Mouse (Mus musculus) limb, embryonic 15.5 days (tissue): ENCODE measurements around the gene Mdh1. TPM values are rescaled to one million over a fixed set of nuclear protein-coding genes. Genes with fewer than 3 reads are reported as not detected.

Source experiments
- ATAC-seq: fragments of 200-750 bp; cut with Nextera tagmentation; 2 replicates; pipeline ENCODE4 v1.8.0; 2017; ENCODE audit warnings: low read depth, moderate TSS enrichment; ENCODE audit not compliant: insufficient number of reproducible peaks, low FRiP score, low TSS enrichment
- H3K27ac ChIP-seq: fragments of 300-500 bp; sonication (generic); 2 replicates; pipeline ENCODE4 v1.5.1; 2015; ENCODE audit warnings: moderate library complexity, mild to moderate bottlenecking, inconsistent platforms
- H3K27me3 ChIP-seq: fragments of 300-500 bp; sonication (generic); 2 replicates; pipeline ENCODE4 v1.6.1; 2015; ENCODE audit warnings: inconsistent platforms
- H3K36me3 ChIP-seq: fragments of 300-500 bp; sonication (generic); 2 replicates; pipeline ENCODE4 v1.6.1; 2015; ENCODE audit warnings: inconsistent platforms
- H3K4me1 ChIP-seq: fragments of 300-500 bp; sonication (generic); 2 replicates; pipeline ENCODE4 v1.6.1; 2015; ENCODE audit warnings: inconsistent platforms
- H3K4me2 ChIP-seq: fragments of 300-500 bp; sonication (generic); 2 replicates; pipeline ENCODE4 v1.6.1; 2015; ENCODE audit warnings: mild to moderate bottlenecking, inconsistent platforms
- H3K4me3 ChIP-seq: fragments of 300-500 bp; sonication (generic); 2 replicates; pipeline ENCODE4 v1.5.1; 2015; ENCODE audit warnings: mild to moderate bottlenecking, inconsistent platforms
- H3K9ac ChIP-seq: fragments of 300-500 bp; sonication (generic); 2 replicates; pipeline ENCODE4 v1.6.1; 2015; ENCODE audit warnings: inconsistent platforms
- H3K9me3 ChIP-seq: fragments of 300-500 bp; sonication (generic); 2 replicates; pipeline ENCODE4 v1.6.1; 2016; ENCODE audit warnings: inconsistent platforms
- WGBS: fragments of 180-500 bp; shearing (Covaris S2); methylation state at CpG from one replicate; pipeline ENCODE4 v1.1.7; 2015; 5-methylcytosine and 5-hydroxymethylcytosine counted together
- polyA plus RNA-seq: library from polyadenylated mRNA; unstranded; fragments of >200 nt; fragmentation: Nextera tagmentation; extraction: Ambion mirVana; gene quantifications from 2 replicates; pipeline ENCODE4 v1.2.1, GENCODE M21; 2015

The Mdh1 gene
- polyA plus RNA-seq: 375 and 398 TPM in 2 replicates

DNA sequence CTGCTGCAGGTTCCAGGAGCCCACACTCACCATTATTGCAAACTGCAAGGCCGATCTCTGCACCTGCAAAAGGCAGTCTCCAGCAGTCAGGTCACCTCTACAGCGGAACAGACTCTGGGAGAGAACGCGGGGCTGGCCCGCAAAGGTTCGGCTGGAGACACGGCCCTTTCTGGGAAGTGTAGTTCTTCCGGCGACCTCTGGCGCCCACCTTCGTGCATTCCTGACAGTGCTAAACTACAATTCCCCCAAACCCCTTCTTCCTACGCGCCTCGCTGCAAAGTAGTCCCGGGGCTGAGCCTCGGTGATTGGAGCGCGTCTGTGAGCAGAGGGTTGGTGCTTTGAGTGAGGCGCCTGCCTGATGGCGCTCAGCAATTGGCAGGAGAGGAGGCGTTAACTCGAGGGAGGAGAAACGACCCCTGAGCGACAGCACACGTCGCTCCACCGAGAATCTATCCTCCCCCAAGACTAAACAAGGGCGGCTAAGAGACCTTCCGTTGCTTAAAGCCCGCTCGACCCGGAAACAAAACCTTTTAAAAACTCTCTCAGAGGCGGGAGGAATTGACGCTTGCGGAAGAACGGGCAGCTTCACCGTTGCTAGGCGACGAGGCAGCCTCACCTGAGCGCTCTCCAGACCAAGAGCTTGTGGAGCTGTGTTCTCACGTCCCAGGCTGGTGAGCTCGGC lies at the start of gene Mdh1, which contains the start of gene Wdpcp:
TSS of gene Mdh1 (minus strand) at position 668 of the 682 bp plus-strand sequence.
TSS of gene Wdpcp (plus strand) at position 536 of the 682 bp plus-strand sequence.
- Histone ChIP-seq H3K4me1 (peaks cover 21% of the 10 kb centered on the region), H3K9ac (peak within 1 kb of the TSS; percentile 49), H3K4me2 (peak within 1 kb of the TSS; percentile 49), H3K4me3 (peak within 1 kb of the TSS; percentile 87), H3K36me3 (no peaks in the 10 kb centered on the region), H3K9me3 (no peaks in the 10 kb centered on the region), H3K27ac (peak within 1 kb of the TSS; percentile 84), H3K27me3 (no peaks in the 10 kb centered on the region)
- under 1% methylated on average over 42 of the region's 42 CpGs for WGBS
- ATAC-seq: peak; percentile 100

DNA sequence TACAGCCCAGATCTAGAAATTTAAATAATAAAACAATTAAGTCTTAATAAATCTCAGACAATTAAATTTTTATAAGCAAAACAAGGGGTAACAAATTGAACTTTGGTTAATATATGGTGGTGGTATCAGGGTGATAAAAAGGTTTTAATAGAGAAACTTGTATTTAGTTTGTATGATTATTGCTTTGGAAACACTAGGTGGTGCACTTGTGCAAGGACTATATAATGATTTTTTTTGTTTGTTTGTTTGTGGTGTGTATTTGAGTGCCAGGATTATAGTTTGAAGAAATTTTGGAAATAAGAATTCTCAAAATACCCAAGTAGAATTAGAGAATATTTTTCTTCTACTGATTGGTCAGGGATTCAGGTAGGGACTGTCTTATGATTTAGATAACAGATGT lies 43.7 kb upstream of the Mdh1 start:
- H3K9ac ChIP-seq: no peak overlapping the region
- H3K4me3 ChIP-seq: no peak overlapping the region
- no peaks in the 10 kb centered on the region for H3K4me1 ChIP-seq
- no peak overlapping the region for H3K4me2 ChIP-seq
- no peak overlapping the region for H3K27ac ChIP-seq
- no peak for ATAC-seq
- H3K9me3 ChIP-seq: no peaks in the 10 kb centered on the region
- H3K27me3 ChIP-seq: no peaks in the 10 kb centered on the region
- no peaks in the 10 kb centered on the region for H3K36me3 ChIP-seq

DNA sequence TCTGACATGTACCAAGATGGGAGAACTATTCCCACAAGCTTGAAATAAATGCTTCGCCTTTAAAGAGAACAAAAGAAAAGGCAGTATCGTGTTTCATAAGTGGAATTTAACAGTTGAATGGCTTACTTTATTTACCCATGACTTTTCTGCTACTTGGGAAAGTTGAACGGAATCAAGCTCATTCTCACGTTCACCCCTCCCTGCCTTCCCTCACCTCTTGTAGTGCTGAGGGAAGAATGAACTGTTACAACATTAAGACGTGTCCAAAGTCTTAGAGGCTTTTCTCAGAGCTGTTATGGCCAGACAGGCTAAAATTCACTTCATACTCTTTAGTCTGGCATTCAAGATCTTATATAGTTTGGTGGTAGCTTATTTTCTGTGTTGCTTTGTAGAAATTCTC lies 30.3 kb upstream of the Mdh1 start:
- no peaks in the 10 kb centered on the region for H3K9me3 ChIP-seq
- no peaks in the 10 kb centered on the region for H3K4me1 ChIP-seq
- H3K4me2 ChIP-seq: no peak overlapping the region
- no peak for ATAC-seq
- H3K27me3 ChIP-seq: no peaks in the 10 kb centered on the region
- H3K4me3 ChIP-seq: no peak overlapping the region
- whole genome bisulfite sequencing: 32% methylated on average over 5 of the region's 5 CpGs
- H3K36me3 ChIP-seq: no peaks in the 10 kb centered on the region
- no peak overlapping the region for H3K27ac ChIP-seq
- no peak overlapping the region for H3K9ac ChIP-seq

DNA sequence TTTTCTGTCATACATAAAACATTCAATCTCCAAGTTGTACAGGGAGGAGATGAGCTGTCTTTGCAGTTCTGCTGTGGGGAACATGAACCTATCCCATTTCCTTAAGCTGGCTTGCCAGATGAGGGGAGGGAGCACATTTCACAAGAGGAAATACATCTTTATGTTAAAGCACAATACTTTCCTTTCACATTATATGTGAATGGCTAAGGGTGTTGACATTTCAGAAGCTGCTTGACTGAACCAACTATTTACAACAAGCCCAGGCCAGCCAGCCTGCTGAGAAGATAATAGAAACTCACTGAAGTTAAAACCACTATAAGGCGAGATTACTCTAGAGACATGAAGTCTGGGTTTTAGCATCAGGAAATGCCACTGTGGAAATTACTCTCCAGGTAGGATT lies 11.1 kb upstream of the Mdh1 start:
- ATAC-seq: no peak
- Histone ChIP-seq H3K4me2 (no peak overlapping the region), H3K9me3 (no peaks in the 10 kb centered on the region), H3K4me3 (no peak overlapping the region), H3K4me1 (no peaks in the 10 kb centered on the region), H3K27ac (no peak overlapping the region), H3K27me3 (no peaks in the 10 kb centered on the region), H3K9ac (no peak overlapping the region), H3K36me3 (no peaks in the 10 kb centered on the region)
- 25% methylated on average over 1 of the region's 1 CpGs for WGBS

DNA sequence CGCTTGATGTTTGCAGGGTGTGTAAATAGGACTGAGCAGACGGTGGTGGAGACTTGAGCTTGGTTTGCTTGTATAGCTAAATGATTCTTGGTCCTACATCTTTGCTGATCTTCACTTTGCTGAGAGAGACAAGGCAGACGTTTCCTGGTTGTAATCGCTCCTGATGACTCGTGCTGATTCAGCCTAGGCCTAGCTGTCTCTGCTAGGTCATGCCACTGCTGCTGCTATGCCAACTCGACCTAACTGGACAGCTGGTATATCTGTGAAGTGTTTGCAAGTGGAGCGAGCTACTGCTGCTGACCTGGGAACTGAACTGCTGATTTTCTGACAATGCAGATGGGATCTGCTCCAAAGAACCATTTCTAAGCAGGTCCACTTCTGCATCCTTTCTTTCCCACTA lies 9.3 kb upstream of the Mdh1 start:
- 68% methylated on average over 7 of the region's 7 CpGs for WGBS

DNA sequence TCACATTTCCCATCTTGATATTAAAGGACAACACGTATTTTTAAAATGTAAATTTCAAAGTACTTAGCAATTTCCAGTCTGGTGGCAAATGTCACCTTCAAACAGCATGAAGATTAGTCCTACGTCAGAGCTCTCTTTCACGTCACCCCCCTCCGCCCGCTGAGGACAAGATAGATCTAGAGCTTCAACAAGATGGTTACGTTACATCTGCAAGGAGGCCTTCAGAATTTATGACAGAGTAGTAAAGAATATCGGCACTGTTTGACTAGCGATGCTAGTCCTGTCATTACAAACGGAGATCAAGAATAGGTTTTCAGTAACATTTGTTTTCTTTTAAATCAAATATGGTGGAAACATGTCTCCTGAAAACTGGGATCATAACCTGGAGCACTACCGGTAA lies 1.2 kb downstream of the Mdh1 start:
- H3K27me3 ChIP-seq: no peaks in the 10 kb centered on the region
- WGBS: 6% methylated on average over 10 of the region's 10 CpGs
- H3K4me1 ChIP-seq: peaks cover 21% of the 10 kb centered on the region
- H3K4me2 ChIP-seq: peak overlapping the region; percentile 49
- H3K36me3 ChIP-seq: peaks cover 4% of the 10 kb centered on the region; the same call in 1 of the 2 replicates
- H3K4me3 ChIP-seq: peak overlapping the region; percentile 87
- H3K9me3 ChIP-seq: no peaks in the 10 kb centered on the region
- H3K9ac ChIP-seq: peak overlapping the region; percentile 49; the same call in 1 of the 2 replicates
- peak overlapping the region; percentile 84; the same call in 1 of the 2 replicates for H3K27ac ChIP-seq
- ATAC-seq: no peak

More for the DNA sequence above, 9.3 kb upstream of the Mdh1 start:
- no peaks in the 10 kb centered on the region for H3K9me3 ChIP-seq
- no peak overlapping the region for H3K27ac ChIP-seq
- no peak overlapping the region for H3K4me2 ChIP-seq
- no peaks in the 10 kb centered on the region for H3K27me3 ChIP-seq
- H3K36me3 ChIP-seq: no peaks in the 10 kb centered on the region
- ATAC-seq: no peak
- H3K4me3 ChIP-seq: no peak overlapping the region
- H3K9ac ChIP-seq: no peak overlapping the region
- H3K4me1 ChIP-seq: no peaks in the 10 kb centered on the region

DNA sequence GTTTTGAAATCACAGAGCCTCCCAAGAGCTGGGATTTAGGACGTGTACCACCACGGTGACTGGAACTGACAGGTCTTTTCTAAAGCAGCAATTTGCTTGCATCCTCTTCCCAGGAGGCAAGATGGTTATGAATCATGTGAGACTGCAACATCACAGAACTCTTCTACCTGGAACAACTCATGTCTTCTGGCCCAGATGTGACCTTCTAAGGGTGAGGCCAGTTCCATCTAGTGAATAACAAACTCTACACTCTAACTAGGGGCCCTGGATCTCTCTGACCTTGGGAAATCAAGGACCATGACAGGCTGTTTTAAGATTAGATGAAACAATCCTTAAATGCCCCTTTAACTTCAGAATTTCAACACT lies 2.1 kb downstream of the Mdh1 start:
- Histone ChIP-seq H3K4me3 (no peak overlapping the region), H3K27ac (no peak overlapping the region), H3K9ac (no peak overlapping the region), H3K9me3 (no peaks in the 10 kb centered on the region), H3K4me2 (no peak overlapping the region), H3K36me3 (peaks cover 11% of the 10 kb centered on the region), H3K27me3 (no peaks in the 10 kb centered on the region), H3K4me1 (peaks cover 21% of the 10 kb centered on the region)
- WGBS: 65% methylated on average over 2 of the region's 2 CpGs
- ATAC-seq: no peak

DNA sequence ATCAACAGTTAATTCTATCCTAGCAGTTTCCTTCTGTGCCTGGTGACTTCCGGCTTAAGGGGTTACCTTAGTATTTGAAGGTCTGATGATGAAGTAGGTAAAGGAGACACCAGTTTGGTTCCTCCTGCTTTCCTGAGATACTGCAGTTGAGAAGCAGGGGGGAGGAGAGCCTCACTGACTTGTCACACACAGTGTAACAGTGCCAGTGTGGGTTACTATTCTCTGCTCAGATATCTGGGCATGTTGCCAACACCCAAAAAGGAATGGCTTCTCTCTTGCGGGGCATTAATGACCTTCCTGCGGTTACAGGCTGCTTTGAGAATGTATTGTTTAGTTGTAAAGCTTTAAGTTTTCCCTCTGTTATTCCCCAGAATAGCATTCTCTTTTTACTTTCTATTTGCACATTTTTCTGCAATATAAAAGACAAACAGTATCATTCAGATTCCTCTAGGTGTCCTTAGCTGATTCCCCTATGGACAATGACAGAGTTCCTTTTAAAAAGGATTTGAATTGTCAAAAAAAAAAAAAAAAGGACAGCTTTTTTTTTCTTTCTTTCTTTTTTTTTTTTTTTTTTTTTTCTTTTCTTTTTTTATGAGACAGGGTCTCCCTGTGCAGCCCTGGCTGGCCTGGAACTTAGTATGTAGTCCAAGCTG lies 2.6 kb downstream of the Mdh1 start:
- 30% methylated on average over 3 of the region's 3 CpGs for whole genome bisulfite sequencing

DNA sequence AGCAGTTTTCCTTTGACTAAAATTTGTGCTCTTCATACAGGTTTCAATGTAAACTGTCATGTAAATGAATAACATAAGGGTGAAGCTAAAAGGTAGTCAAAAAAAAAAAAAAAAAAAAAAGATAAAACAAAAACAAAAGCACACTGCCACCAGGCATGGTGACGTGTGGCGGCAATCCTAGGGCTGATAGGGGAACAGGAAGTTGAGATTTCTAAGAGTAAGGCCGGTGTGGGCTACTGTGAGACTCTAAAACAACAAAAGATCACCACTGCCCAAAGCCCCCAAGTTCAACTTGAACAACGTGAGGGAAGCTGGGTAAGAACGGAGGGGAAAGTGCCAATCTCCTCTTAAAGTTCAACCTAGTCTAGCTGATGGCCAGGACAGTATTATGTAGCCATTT lies 3.2 kb downstream of the Mdh1 start:
- Histone ChIP-seq H3K27ac (no peak overlapping the region), H3K4me3 (no peak overlapping the region), H3K36me3 (peaks cover 16% of the 10 kb centered on the region), H3K9me3 (no peaks in the 10 kb centered on the region), H3K4me2 (no peak overlapping the region), H3K9ac (no peak overlapping the region), H3K4me1 (peaks cover 21% of the 10 kb centered on the region), H3K27me3 (no peaks in the 10 kb centered on the region)
- no peak for ATAC-seq
- 73% methylated on average over 5 of the region's 5 CpGs for WGBS

More for the DNA sequence above, 2.6 kb downstream of the Mdh1 start:
- H3K9ac ChIP-seq: no peak overlapping the region
- ATAC-seq: no peak
- H3K27ac ChIP-seq: no peak overlapping the region
- H3K4me2 ChIP-seq: no peak overlapping the region
- peaks cover 15% of the 10 kb centered on the region for H3K36me3 ChIP-seq
- peaks cover 21% of the 10 kb centered on the region for H3K4me1 ChIP-seq
- no peaks in the 10 kb centered on the region for H3K9me3 ChIP-seq
- H3K4me3 ChIP-seq: no peak overlapping the region
- H3K27me3 ChIP-seq: no peaks in the 10 kb centered on the region

DNA sequence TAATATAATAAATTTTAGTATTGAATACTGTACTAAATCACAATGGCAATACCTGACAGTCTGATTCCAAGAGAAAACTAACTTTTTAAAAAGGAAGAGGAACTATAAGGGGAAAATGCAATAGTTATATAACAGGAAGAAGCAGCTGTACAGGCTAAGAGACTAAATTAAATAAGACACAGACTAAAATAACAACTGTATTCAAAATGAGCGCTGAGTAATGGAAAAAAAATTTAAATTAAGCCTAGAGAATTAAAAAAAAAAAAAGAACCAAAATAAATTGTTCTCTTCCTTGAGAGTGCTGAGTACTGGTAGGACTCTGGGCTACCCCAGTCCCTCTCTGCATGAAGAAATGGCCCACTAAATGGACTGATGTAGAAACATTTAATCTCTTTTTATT lies 4.4 kb downstream of the Mdh1 start:
- Histone ChIP-seq H3K4me1 (peaks cover 17% of the 10 kb centered on the region), H3K36me3 (peaks cover 27% of the 10 kb centered on the region), H3K9ac (no peak overlapping the region), H3K4me2 (no peak overlapping the region), H3K4me3 (no peak overlapping the region), H3K27me3 (no peaks in the 10 kb centered on the region), H3K27ac (no peak overlapping the region), H3K9me3 (no peaks in the 10 kb centered on the region)
- no peak for ATAC-seq
- 73% methylated on average over 1 of the region's 1 CpGs for WGBS

DNA sequence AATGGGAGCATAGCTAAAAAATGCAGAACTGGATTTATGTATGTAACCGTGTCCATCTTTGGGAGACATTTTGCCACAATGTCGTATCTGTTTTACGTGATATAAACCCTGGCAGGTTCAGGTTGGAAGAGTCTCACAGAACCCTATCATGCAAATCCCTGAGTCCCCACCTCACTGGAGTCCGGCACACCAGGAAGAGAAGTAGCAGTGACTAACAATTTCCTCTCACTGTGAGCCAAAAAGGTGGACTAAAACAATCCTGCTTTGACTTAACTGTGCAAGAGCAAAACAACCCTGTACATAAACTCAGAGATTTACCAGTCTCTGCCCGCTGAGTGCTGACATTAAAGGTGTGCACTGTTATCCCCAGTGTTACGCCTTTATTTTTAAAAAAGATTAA lies 5.2 kb downstream of the Mdh1 start:
- H3K4me3 ChIP-seq: no peak overlapping the region
- no peak for ATAC-seq
- H3K27me3 ChIP-seq: no peaks in the 10 kb centered on the region
- H3K9me3 ChIP-seq: no peaks in the 10 kb centered on the region
- no peak overlapping the region for H3K27ac ChIP-seq
- no peak overlapping the region for H3K9ac ChIP-seq
- WGBS: 77% methylated on average over 6 of the region's 6 CpGs
- peaks cover 13% of the 10 kb centered on the region for H3K4me1 ChIP-seq
- H3K36me3 ChIP-seq: peaks cover 27% of the 10 kb centered on the region
- H3K4me2 ChIP-seq: no peak overlapping the region

DNA sequence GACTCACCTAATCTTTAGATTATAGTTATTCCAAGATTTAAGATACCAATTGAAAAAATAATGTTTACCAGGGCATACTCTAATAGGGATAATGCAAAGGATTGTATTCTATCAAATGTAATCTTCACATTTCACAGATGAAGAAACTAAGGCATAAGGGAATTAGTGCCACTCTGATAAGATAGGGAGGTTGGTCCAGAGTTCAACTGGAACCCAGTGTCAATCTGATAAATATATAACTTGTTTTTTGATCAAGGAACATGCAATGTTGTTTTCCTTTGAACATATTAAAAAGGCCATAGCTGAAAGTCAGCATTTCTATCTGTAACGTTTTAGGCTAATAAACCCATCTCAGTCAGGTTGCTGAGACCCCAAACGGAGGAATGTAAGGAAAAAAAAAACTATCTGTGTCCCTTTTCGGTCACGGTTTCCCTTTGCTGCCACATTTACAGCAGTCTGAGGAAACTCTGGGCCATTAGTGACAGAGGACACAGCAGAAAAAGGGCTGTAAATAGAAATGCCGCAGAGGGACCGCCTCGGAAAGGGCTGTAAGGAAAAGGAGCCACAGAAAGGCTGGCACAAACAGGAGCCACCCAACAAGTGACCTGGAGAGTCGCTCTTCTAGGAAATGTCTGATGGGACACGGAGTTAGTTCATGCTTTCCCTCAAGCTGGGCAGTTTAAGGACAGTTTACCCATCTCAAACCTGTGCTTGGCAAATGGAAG lies 7.3 kb downstream of the Mdh1 start:
- ATAC-seq: no peak
- Histone ChIP-seq H3K27me3 (no peaks in the 10 kb centered on the region), H3K9me3 (no peaks in the 10 kb centered on the region), H3K4me3 (no peak overlapping the region), H3K4me2 (no peak overlapping the region), H3K36me3 (peaks cover 34% of the 10 kb centered on the region), H3K9ac (no peak overlapping the region), H3K4me1 (peaks cover 5% of the 10 kb centered on the region), H3K27ac (no peak overlapping the region)
- 89% methylated on average over 9 of the region's 9 CpGs for WGBS
